Mouse (Mus musculus) heart, postnatal 25 days (tissue): ENCODE data around the gene Hnrnpa0. TPM values are rescaled to one million over a fixed set of nuclear protein-coding genes. Genes with fewer than 3 reads are reported as not detected.

Experiments
- DNase-seq: peaks from one replicate; pipeline ENCODE4 v3.0.0; 2022; ENCODE audit warnings: low spot score
- intact Hi-C: fragments of 180-260 bp; cut with DNase I; formaldehyde crosslinking; loops from one replicate; pipeline ENCODE4 v1.15.1; 2025
- total RNA-seq, 2 experiments: library from RNA; stranded (reverse); gene quantifications; 2 replicates each; pipeline ENCODE4 v1.2.3; 2021

Hnrnpa0 gene
- total RNA-seq, 2 experiments from 2014 or later = 64.3 to 70.2 TPM

GRCm38 (mm10) chr13:58128768-58129671 is 664 bp upstream of the Hnrnpa0 start:
- intact Hi-C loops = loop anchor here (5.0 to 10.0 kb wide), 2 partner anchors 88 to 256 kb away; partner anchors contain the start of genes 2210016F16Rik and Ubqln1
- DNase-seq = peak; percentile 95

DNA sequence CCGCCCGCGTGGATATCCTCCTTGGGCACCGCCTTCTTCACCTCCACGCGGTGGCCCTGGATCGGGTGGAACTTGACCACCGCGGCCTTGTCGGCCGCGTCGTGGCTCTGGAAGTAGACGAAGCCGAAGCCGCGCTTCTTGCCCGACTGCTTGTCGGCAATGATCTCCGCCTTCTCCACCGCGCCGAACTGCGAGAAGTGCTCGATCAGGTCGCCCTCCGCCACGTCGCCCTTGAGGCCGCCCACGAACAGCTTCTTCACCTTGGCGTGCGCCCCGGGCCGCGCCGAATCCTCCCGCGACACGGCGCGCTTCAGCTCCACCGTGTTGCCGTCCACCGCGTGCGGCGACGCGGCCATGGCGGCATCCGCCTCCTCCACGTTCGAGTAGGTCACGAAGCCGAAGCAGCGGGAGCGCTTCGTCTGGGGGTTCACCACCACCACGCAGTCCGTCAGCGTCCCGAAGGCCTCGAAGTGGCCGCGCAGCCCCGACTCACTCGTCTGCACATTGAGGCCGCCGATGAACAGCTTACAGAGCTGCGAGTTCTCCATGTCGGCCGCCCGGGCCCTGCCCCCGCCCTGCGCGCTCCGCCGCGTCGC is 492 bp downstream of the Hnrnpa0 start:
- intact Hi-C loops = loop anchor here (5.0 to 10.0 kb wide), 2 partner anchors 89 to 257 kb away; partner anchors contain the start of genes 2210016F16Rik and Ubqln1
- DNase-seq = peak; percentile 33

DNA sequence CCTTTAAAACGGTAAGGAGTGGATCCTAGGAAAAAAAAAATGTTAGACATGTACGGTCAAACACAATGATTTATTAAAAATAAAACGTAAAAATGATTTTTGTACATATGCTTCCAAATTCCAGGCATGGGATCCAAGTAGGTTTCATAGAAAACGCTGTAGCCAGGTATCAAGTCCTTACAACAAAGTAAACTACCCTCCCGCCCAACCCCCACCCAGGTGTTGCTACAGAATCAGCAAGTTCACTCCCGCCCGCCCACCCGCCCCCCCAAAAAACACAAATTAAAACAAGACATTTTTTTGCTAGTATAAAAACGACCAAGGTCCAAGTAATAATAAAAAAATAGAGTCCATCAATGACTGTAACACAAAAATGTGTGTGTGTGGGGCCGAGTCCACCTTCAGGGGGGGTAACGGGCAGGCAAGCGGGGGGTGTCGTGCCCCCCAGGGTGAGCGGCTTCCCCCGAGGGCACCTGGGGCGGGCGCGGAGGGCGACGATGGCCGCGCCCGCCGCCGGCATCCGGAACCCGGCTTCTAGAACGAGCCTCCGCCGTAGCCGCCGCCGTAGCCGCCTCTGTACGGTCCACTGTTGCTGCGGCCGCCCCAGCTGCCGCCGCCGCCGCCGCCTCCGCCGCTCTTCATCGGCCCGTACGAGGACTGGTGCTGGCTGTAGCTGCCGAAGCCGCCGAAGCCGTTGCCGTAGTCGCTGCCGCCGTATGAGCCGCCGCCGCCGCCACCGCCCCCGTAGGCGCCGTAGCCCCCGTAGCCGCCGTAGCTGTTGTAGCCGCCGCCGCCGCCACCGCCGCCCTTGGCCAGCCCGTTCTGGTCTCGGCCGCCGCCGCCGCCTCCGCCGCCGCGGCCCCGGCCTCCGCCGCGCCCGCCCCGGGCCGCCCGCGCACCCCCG is 1.2 kb downstream of the Hnrnpa0 start:
- no peak for DNase-seq
- intact Hi-C loops = loop anchor here (5.0 to 10.0 kb wide), 2 partner anchors 90 to 258 kb away; partner anchors contain the start of genes 2210016F16Rik and Ubqln1

DNA sequence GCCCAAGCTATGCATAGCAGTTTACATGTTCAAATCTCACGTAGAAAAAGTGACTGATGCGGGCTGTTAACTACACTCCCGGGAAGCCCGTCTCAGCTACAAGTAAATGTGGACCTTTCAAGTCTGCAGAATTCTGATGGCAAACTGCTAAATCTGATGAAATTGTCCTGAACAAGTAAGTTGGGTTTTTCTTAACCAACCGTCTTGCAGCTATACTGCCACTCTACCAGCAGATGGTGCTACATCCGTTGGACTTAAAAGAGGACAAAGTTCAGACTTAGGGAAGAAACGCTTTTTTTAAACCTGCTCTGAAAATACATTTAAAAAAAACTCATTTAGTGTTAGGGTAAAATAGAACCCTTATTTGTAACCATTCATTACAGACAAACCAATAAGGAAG is 2.2 kb downstream of the Hnrnpa0 start:
- no peak for DNase-seq
- intact Hi-C loops = loop anchor here (5.0 to 10.0 kb wide), 2 partner anchors 91 to 259 kb away; partner anchors contain the start of genes 2210016F16Rik and Ubqln1

- no peak for DNase-seq
- intact Hi-C loops = loop anchor here (5.0 to 10.0 kb wide), 2 partner anchors 92 to 260 kb away; partner anchors contain the start of genes 2210016F16Rik and Ubqln1
Observed at GRCm38 (mm10) chr13:58124989-58125388, 3.4 kb downstream of the Hnrnpa0 start.

DNA sequence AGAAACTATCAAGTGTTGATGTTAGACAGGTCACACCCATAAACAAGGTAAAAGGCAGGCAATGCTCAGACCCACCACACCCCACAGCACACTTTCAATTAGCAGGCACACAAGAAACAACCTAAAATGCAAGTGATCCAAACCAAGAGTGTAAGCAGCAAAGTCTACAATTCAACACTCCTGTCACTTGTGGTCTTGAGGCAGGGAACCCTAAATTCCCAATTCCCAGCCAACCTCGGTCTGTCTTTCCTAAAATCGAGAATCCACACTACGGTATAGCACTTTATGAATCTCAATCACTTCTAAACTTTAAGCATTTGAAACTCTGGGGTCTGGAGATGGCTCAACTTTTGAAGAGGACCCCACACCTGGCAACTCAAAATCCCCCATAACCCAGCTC is 4.1 kb downstream of the Hnrnpa0 start:
- intact Hi-C loops = loop anchor here (10.0 kb wide), 1 partner anchor 261 kb away; the partner anchor contains the start of gene 2210016F16Rik
- no peak for DNase-seq

GRCm38 (mm10) chr13:58123381-58123780 is 5.0 kb downstream of the Hnrnpa0 start:
- DNase-seq = no peak
- intact Hi-C loops = loop anchor here (10.0 kb wide), 1 partner anchor 261 kb away; the partner anchor contains the start of gene 2210016F16Rik

- no peak for DNase-seq
- intact Hi-C loops = loop anchor here (10.0 kb wide), 1 partner anchor 262 kb away; the partner anchor contains the start of gene 2210016F16Rik
Observed at GRCm38 (mm10) chr13:58122786-58123297, 5.5 kb downstream of the Hnrnpa0 start.

GRCm38 (mm10) chr13:58117318-58118017 is 10.9 kb downstream of the Hnrnpa0 start:
- peak; percentile 30 for DNase-seq
- intact Hi-C loops = loop anchor here (1.0 to 2.0 kb wide), 2 partner anchors 87 to 105 kb away; no protein-coding TSS in a partner anchor

- intact Hi-C loops = loop anchor here (1.0 to 2.0 kb wide), 2 partner anchors 86 to 104 kb away; no protein-coding TSS in a partner anchor
- DNase-seq = no peak
Observed at GRCm38 (mm10) chr13:58116801-58117200, 11.6 kb downstream of the Hnrnpa0 start.

DNA sequence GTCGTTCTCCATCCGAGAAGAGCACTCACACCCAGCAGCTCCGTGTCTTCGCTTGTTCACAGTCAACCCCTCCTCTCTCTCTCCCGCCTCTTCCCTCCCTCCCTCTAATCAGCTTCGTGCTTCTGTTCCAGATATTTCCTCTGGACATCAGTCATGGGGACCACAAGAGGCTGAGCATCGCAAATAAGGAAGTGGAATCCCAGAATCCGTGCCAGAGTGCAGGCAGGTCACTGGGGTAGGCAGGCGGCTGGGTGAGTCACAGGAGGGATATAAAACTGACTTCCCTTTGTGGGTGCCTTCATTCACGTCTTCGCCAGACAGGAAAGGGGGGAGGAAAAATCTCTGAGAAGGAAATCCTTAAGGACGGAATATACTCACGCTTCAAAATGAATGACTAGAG is 13.1 kb downstream of the Hnrnpa0 start:
- peak; percentile 35 for DNase-seq
- intact Hi-C loops = loop anchor here (2.0 kb wide), 1 partner anchor 46 kb away; no protein-coding TSS in a partner anchor

GRCm38 (mm10) chr13:58113061-58113900 is 15.1 kb downstream of the Hnrnpa0 start, which contains the start of gene Klhl3:
Gene Klhl3 (minus strand): TSS chr13:58113592.
- intact Hi-C loops = no loop called here
- DNase-seq = peak; percentile 13

DNA sequence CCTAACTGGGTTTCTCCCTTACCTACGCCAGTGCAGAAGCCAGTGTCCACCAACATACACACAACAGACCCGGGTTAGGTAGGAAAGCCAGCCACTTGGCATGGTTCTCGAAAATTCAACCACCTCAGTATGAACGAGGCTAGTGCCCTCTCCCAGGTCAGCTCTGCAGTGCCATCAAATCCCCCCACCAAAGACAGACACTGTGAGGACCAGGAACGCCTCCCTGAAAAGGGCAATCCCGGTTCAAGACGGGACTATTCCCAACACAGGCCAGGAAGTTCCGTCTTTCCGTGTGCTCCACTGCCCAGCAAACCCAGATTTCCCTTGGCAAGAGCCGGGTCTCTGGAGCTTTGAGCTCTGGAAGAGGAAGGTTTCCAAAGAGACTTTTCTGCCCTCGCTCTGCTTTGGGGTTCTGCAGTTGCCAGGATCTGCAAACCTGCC is 15.7 kb downstream of the Hnrnpa0 start:
- no peak for DNase-seq
- intact Hi-C loops = no loop called here

GRCm38 (mm10) chr13:58112191-58112590 is 16.2 kb downstream of the Hnrnpa0 start:
- intact Hi-C loops = no loop called here
- no peak for DNase-seq

- no peak for DNase-seq
- intact Hi-C loops = no loop called here
Observed at GRCm38 (mm10) chr13:58111306-58111705, 17.1 kb downstream of the Hnrnpa0 start.

- intact Hi-C loops = no loop called here
- no peak for DNase-seq
Observed at GRCm38 (mm10) chr13:58090643-58091042, 37.7 kb downstream of the Hnrnpa0 start.

DNA sequence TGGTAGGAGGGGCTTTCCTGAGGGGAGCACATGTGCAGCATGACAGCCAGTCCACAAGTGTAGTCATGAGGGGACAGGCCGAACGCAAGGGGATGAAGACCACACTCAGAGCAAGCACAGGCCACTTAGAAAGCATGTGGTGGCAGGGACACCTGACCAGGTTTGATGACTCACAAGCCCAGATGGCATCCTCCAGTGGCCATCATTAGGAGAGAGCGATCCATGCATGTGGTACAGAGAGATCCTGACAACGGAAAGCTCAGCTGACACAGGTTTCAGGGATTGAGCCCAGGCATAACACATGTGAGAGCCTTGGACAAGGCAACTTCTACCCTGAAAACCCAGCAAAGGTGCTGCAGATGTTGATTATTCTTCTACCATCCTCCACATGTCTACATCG is 44.0 kb downstream of the Hnrnpa0 start:
- intact Hi-C loops = no loop called here
- DNase-seq = no peak
